Mouse (Mus musculus) urinary bladder, postnatal 14 days (tissue): ENCODE data around the gene P4hb.
A peak's percentile ranks its signal among the peaks of the same experiment; 100 is the strongest.
"Not testable (repeated sequence)": the region's sequence is repeated elsewhere in the genome, so short reads cannot be mapped to it uniquely, and the experiment has no call there.

Experiments used
- DNase-seq: peaks from one replicate; pipeline ENCODE4 v3.0.0; 2021; ENCODE audit warnings: low spot score

Gene P4hb

GRCm38 (mm10) chr11:120598283-120598989 is 25.4 kb upstream of the P4hb start, which contains the start of the genes Alyref and Anapc11:
Gene Alyref, minus strand, starts transcription at chr11:120598365.
Gene Anapc11, plus strand, starts transcription at chr11:120598421.
- DNase-seq = peak; percentile 94

GRCm38 (mm10) chr11:120597240-120598235 is 24.5 kb upstream of the P4hb start:
- no peak for DNase-seq

- DNase-seq = no peak
These were observed 15.5 kb upstream of the P4hb start for GRCm38 (mm10) chr11:120588531-120588930.

GRCm38 (mm10) chr11:120583937-120584336 is 10.9 kb upstream of the P4hb start:
- DNase-seq = no peak

GRCm38 (mm10) chr11:120582982-120583293 is 9.9 kb upstream of the P4hb start:
- not testable (repeated sequence) for DNase-seq

GRCm38 (mm10) chr11:120582268-120582981 is 9.4 kb upstream of the P4hb start:
- DNase-seq = no peak

- DNase-seq = peak; percentile 89
These were observed 8.6 kb upstream of the P4hb start, which contains the start of gene Arhgdia for GRCm38 (mm10) chr11:120581490-120582267. Gene Arhgdia, minus strand, starts transcription at chr11:120581624.

- DNase-seq = peak; percentile 51
These were observed 7.8 kb upstream of the P4hb start for GRCm38 (mm10) chr11:120580871-120581331.

- peak; percentile 55 for DNase-seq
These were observed 7.1 kb upstream of the P4hb start for GRCm38 (mm10) chr11:120580190-120580589.

- DNase-seq = peak; percentile 75
These were observed 6.5 kb upstream of the P4hb start for GRCm38 (mm10) chr11:120579316-120580107.

GRCm38 (mm10) chr11:120578694-120579243 is 5.7 kb upstream of the P4hb start:
- DNase-seq = no peak

- no peak for DNase-seq
These were observed 5.1 kb upstream of the P4hb start for GRCm38 (mm10) chr11:120578024-120578693.

GRCm38 (mm10) chr11:120577211-120578023 is 4.4 kb upstream of the P4hb start:
- DNase-seq = no peak

- no peak for DNase-seq
These were observed 3.4 kb upstream of the P4hb start for GRCm38 (mm10) chr11:120576365-120576981.

GRCm38 (mm10) chr11:120575940-120576339 is 2.9 kb upstream of the P4hb start:
- DNase-seq = no peak

- no peak for DNase-seq
These were observed 2.0 kb upstream of the P4hb start for GRCm38 (mm10) chr11:120575046-120575445.

- no peak for DNase-seq
These were observed 1.2 kb upstream of the P4hb start for GRCm38 (mm10) chr11:120574278-120574600.

- no peak for DNase-seq
These were observed 678 bp upstream of the P4hb start for GRCm38 (mm10) chr11:120573585-120574277.
